In the genomic region with DNA sequence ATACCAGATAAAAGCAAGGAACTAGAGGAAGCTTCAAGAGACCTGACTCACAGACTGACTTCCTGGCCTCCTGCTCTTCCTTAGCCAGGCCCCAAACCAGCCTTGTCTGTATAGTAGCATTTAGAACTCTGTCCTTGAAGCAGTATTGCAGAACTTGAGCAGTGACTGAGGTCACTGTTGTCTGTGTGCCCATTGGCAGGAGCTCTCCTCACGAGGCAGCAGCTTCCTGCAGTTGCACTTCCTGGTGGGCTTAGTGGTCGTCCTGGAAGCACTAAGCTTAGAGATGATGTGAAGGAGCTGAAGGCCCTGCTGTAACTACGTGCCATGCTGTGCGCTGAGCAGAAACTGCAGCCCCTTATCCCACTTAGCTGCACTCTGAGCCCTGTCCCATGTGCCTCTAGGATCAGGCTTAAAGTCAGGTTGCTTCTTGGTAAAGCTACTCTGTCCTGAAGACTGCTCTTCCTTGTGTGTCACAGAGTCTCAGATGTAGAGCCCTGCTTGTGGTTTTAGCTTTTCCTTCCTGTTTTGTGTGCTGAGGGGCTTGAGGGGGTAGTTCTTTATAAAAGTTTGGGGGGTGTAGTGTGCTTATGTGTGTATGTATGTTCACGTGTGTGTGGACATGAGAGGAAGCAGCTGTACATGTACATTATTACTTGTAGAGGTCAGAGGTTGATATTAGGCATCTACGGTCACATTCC, we compare ENCODE assay signal across 9 mouse cellular contexts. TPM values are rescaled to one million over a fixed set of nuclear protein-coding genes. Genes with fewer than 3 reads are reported as not detected.
DNase-seq lines count a peak whose midpoint lies in the region.
"Had no signal": no experiment of that assay in that cellular context is flagged by ENCODE, and none has a peak within 500 bp of the region (broad histone marks: within the 10 kb centered on the region; RNA-seq: fewer than 3 reads in every experiment).

No protein-coding gene starts in this region.

- peaks cover 23% of the 10 kb centered on the region; the same call in 1 of the 2 replicates for H3K36me3 ChIP-seq in macrophage (ENCODE audit: inconsistent target)

- peak overlapping the region; percentile 61 for H3K27ac ChIP-seq in macrophage
- H3K27ac ChIP-seq: kidney, postnatal 0 days had no signal

- H3K79me2 ChIP-seq in macrophage (ENCODE audit: inconsistent target) = no peaks in the 10 kb centered on the region

- H3K4me3 ChIP-seq in macrophage (ENCODE audit: inconsistent target) = no peak overlapping the region
- H3K4me3 ChIP-seq: heart, embryonic 12.5 days had no signal

- DNase-seq in layer of hippocampus, adult 9-11 months = peak; percentile 44
- DNase-seq in layer of hippocampus, postnatal 25 days (ENCODE audit: extremely low spot score in 1 of 2, low spot score in 1 of 2) = no peak
- peak; percentile 57 for DNase-seq in adrenal gland, postnatal 14 days
- peak; percentile 36 to 38 for DNase-seq in thymus, postnatal 36 days
- DNase-seq in neural tube, embryonic 10.5 days (ENCODE audit: extremely low spot score, low spot score) = no peak
- DNase-seq in ovary, postnatal 14 days (ENCODE audit: low spot score) = no peak

- 33% methylated on average over 6 of the region's 6 CpGs for WGBS in macrophage (ENCODE audit: missing documents)

RNA-seq across cellular contexts. Expression of a gene that starts 57.1 kb away (rescaled TPM):
- total RNA-seq in layer of hippocampus, postnatal 25 days (2021) = under 1 TPM; 0.35 to 0.89 TPM
- total RNA-seq in adrenal gland, postnatal 14 days (2021) = 5.3 and 8.3 TPM in 2 replicates
- 10 to 100 TPM in 3 of 26 experiments, 1 to 10 TPM in 21, under 1 TPM in 2; 0.33 to 13.2 (median 2.9) TPM for total RNA-seq in macrophage (2018; cell fraction: chromatin; rRNA removed)
- total RNA-seq in macrophage (2018; cell fraction: cytosol; rRNA removed) = 1 to 10 TPM in 21 of 26 experiments, under 1 TPM in 5; 0.47 to 7.0 (median 2.4) TPM
- 10 to 100 TPM in 3 of 26 experiments, 1 to 10 TPM in 20, under 1 TPM in 3; 0.82 to 13.0 (median 3.1) TPM for total RNA-seq in macrophage (2018; cell fraction: nucleus; rRNA removed)
- polyA plus RNA-seq in macrophage (2018) = 3.2 to 4.9 TPM (median 4.8 TPM) in 3 replicates

RNA-seq across cellular contexts. Expression of a gene that starts 57.2 kb away (rescaled TPM):
- total RNA-seq in layer of hippocampus, postnatal 25 days (2021) = 1 to 10 TPM; 5.3 to 5.5 TPM
- 35.1 and 35.7 TPM in 2 replicates for total RNA-seq in adrenal gland, postnatal 14 days (2021)
- total RNA-seq in macrophage (2018; cell fraction: chromatin; rRNA removed) = 10 to 100 TPM in 24 of 26 experiments, 1 to 10 TPM in 2; 8.5 to 80.6 (median 27.5) TPM
- total RNA-seq in macrophage (2018; cell fraction: cytosol; rRNA removed) = 10 to 100 TPM in 14 of 26 experiments, 1 to 10 TPM in 12; 4.6 to 23.6 (median 10.7) TPM
- 10 to 100 TPM in 20 of 26 experiments, 1 to 10 TPM in 6; 8.2 to 54.5 (median 17.3) TPM for total RNA-seq in macrophage (2018; cell fraction: nucleus; rRNA removed)
- polyA plus RNA-seq in macrophage (2018) = 11.1 to 22.1 TPM (median 17.9 TPM) in 3 replicates

Comparison
In these comparisons a context has a peak if more than half of its experiments do, and no peak if none do; other contexts are left out.
1. DNase-seq: peak in layer of hippocampus, adult 9-11 months (single experiment), adrenal gland, postnatal 14 days (single experiment) and thymus, postnatal 36 days (2 of 2); none in layer of hippocampus, postnatal 25 days (0 of 2), neural tube, embryonic 10.5 days (single experiment) and ovary, postnatal 14 days (single experiment).